Mouse (Mus musculus) lung, adult 2 months (tissue): ENCODE measurements around the gene Abhd16a.

Experiments used
- CTCF ChIP-seq: fragments of 200-500 bp; IDR thresholded peaks from 2 replicates; pipeline ENCODE4 v1.5.1; 2011; ENCODE audit warnings: mild to moderate bottlenecking, low read length, control low read depth; ENCODE audit not compliant: insufficient read depth
- POLR2A ChIP-seq: fragments of 200-500 bp; IDR thresholded peaks from 2 replicates; pipeline ENCODE4 v1.6.1; 2011; ENCODE audit warnings: low read depth, mild to moderate bottlenecking, control low read depth, low read length, borderline replicate concordance; ENCODE audit errors: extremely low read depth

DNA sequence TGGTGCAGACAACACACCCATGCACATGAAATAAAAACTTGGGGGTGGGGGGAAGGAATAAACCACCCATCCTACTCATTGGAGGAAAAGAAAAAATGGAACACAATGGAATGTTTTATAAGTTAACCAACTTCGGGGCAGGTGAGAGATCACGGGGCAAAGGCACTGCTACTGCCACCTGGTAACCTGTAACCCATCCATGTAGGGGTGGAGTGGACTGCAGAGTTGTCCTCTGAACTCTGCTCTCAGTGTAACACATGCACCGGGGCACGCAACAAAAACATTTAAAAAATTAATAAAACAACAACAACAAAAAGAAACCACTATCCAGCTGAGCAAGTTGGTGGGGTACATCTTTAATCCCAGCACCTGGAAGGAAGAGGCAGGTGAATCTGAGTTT is 63.1 kb downstream of the Abhd16a start:
- TF ChIP-seq POLR2A, result no peak
- TF ChIP-seq CTCF, result no peak
